ENCODE assay signal across 13 mouse cellular contexts in the genomic region with DNA sequence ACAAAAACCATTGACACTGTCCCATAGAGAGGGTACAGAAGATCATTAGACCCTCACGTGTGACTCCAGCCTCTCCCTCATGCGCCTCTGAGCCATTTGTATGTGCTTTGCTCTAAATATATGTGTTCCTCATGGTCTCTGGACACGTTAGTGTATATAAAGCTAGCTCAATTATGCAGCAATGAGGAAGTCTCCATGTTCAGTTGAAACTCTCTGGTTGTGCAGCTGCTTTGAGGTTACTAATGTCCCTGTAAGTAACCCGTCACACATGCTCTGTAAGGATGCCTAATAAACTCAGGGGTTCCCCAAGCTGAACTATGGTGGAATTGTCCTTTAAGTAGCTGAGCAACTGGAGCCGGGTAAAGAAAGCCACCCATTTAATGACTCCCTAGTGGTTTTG.
A peak's percentile ranks its signal among the peaks of the same experiment; 100 is the strongest.
DNase-seq lines count a peak whose midpoint lies in the region; ATAC-seq and TF ChIP-seq lines count a peak whose summit lies in the region.
"Had no signal": no experiment of that assay in that cellular context is flagged by ENCODE, and none has a peak within 500 bp of the region (broad histone marks: within the 10 kb centered on the region; RNA-seq: fewer than 3 reads in every experiment).

No protein-coding gene starts in this region.

- no peak overlapping the region for H3K4me2 ChIP-seq in forebrain, embryonic 11.5 days (ENCODE audit: low read depth, low read length, severe bottlenecking)
- no peak overlapping the region for H3K4me2 ChIP-seq in hindbrain, embryonic 12.5 days (replicated peaks)
- no peak overlapping the region for H3K4me2 ChIP-seq in midbrain, embryonic 16.5 days (ENCODE audit: low read length)
- H3K4me2 ChIP-seq in liver, embryonic 12.5 days: no peak overlapping the region
- H3K4me2 ChIP-seq: liver, embryonic 15.5 days had no signal

- no peak for ATAC-seq in forebrain, embryonic 11.5 days (replicated peaks; ENCODE audit: low FRiP score)
- no peak for ATAC-seq in hindbrain, embryonic 12.5 days (ENCODE audit: low FRiP score)
- no peak for ATAC-seq in midbrain, embryonic 16.5 days
- no peak for ATAC-seq in liver, embryonic 12.5 days

- H3K9ac ChIP-seq in forebrain, embryonic 11.5 days (ENCODE audit: low read length): no peak overlapping the region
- H3K9ac ChIP-seq in hindbrain, embryonic 12.5 days: no peak overlapping the region
- H3K9ac ChIP-seq in midbrain, embryonic 16.5 days (ENCODE audit: low read depth, low read length): no peak overlapping the region
- H3K9ac ChIP-seq in liver, embryonic 12.5 days: no peak overlapping the region
- H3K9ac ChIP-seq: liver, embryonic 15.5 days had no signal

- 0 out of 2 replicates have a peak, but pooled peaks cover 3% of the 10 kb centered on the region for H3K4me1 ChIP-seq in forebrain, embryonic 11.5 days (replicated peaks; ENCODE audit: control insufficient read depth, insufficient read depth, low read length)
- H3K4me1 ChIP-seq in hindbrain, embryonic 12.5 days: peaks cover 13% of the 10 kb centered on the region
- H3K4me1 ChIP-seq in midbrain, embryonic 16.5 days (ENCODE audit: control insufficient read depth, insufficient read depth, low read length): peaks cover 10% of the 10 kb centered on the region
- no peaks in the 10 kb centered on the region for H3K4me1 ChIP-seq in liver, embryonic 12.5 days
- H3K4me1 ChIP-seq: liver, embryonic 15.5 days had no signal

- TF ChIP-seq CTCF in brain, embryonic 14.5 days (IDR thresholded peaks at IDR 0.05; ENCODE audit: borderline replicate concordance, extremely low read depth, insufficient read depth, insufficient read length): no peak

- no peaks in the 10 kb centered on the region for H3K36me3 ChIP-seq in forebrain, embryonic 11.5 days (ENCODE audit: control insufficient read depth, insufficient read depth, low read length)
- no peaks in the 10 kb centered on the region for H3K36me3 ChIP-seq in hindbrain, embryonic 12.5 days
- no peaks in the 10 kb centered on the region for H3K36me3 ChIP-seq in midbrain, embryonic 16.5 days (ENCODE audit: control insufficient read depth, insufficient read depth, low read length)
- no peaks in the 10 kb centered on the region for H3K36me3 ChIP-seq in liver, embryonic 12.5 days
- H3K36me3 ChIP-seq: liver, embryonic 15.5 days had no signal

- no peak overlapping the region for H3K4me3 ChIP-seq in forebrain, embryonic 11.5 days (ENCODE audit: low read depth, low read length)
- H3K4me3 ChIP-seq in hindbrain, embryonic 12.5 days: no peak overlapping the region
- no peak overlapping the region for H3K4me3 ChIP-seq in midbrain, embryonic 16.5 days (ENCODE audit: low read depth, low read length)
- H3K4me3 ChIP-seq in liver, embryonic 12.5 days: no peak overlapping the region
- H3K4me3 ChIP-seq: liver, embryonic 15.5 days had no signal

- peak overlapping the region; percentile 78 for H3K27ac ChIP-seq in forebrain, embryonic 11.5 days (ENCODE audit: low read depth, low read length)
- H3K27ac ChIP-seq in hindbrain, embryonic 12.5 days: peak overlapping the region; percentile 89
- H3K27ac ChIP-seq in midbrain, embryonic 16.5 days (ENCODE audit: low read length): peak overlapping the region; percentile 47; the same call in 1 of the 2 replicates
- no peak overlapping the region for H3K27ac ChIP-seq in liver, embryonic 12.5 days
- H3K27ac ChIP-seq: liver, embryonic 15.5 days; macrophage had no signal

- no peak for TF ChIP-seq POLR2A in brain, embryonic 14.5 days (IDR thresholded peaks at IDR 0.05; ENCODE audit: borderline replicate concordance, extremely low read depth, insufficient read depth, insufficient read length, poor library complexity, severe bottlenecking)

- H3K9me3 ChIP-seq in forebrain, embryonic 11.5 days (ENCODE audit: control insufficient read depth, low read length): no peaks in the 10 kb centered on the region
- H3K9me3 ChIP-seq in hindbrain, embryonic 12.5 days (replicated peaks): no peaks in the 10 kb centered on the region
- no peaks in the 10 kb centered on the region for H3K9me3 ChIP-seq in midbrain, embryonic 16.5 days (replicated peaks; ENCODE audit: control insufficient read depth, low read length, poor library complexity, severe bottlenecking)
- H3K9me3 ChIP-seq in liver, embryonic 12.5 days (replicated peaks): no peaks in the 10 kb centered on the region
- H3K9me3 ChIP-seq: liver, embryonic 15.5 days had no signal

- H3K27me3 ChIP-seq in forebrain, embryonic 11.5 days (ENCODE audit: control insufficient read depth, insufficient read depth, low read length): no peaks in the 10 kb centered on the region; the same call in 1 of the 2 replicates
- H3K27me3 ChIP-seq in hindbrain, embryonic 12.5 days: peaks cover 5% of the 10 kb centered on the region; the same call in 1 of the 2 replicates
- H3K27me3 ChIP-seq in midbrain, embryonic 16.5 days (ENCODE audit: control insufficient read depth, insufficient read depth, low read depth, low read length): no peaks in the 10 kb centered on the region
- H3K27me3 ChIP-seq in liver, embryonic 12.5 days (replicated peaks): no peaks in the 10 kb centered on the region; the same call in 1 of the 2 replicates
- H3K27me3 ChIP-seq: liver, embryonic 15.5 days had no signal

- peak; percentile 66 for DNase-seq in brain, embryonic 14.5 days (ENCODE audit: low read depth)
- DNase-seq in forebrain, embryonic 11.5 days (ENCODE audit: low spot score): no peak
- no peak for DNase-seq in gastrocnemius, adult 8-10 months (ENCODE audit: low spot score in 2 of 2)
- DNase-seq in adrenal gland, postnatal 36 days: no peak
- DNase-seq: adrenal gland, postnatal 10 days; heart, postnatal 36 days; left cerebral cortex, postnatal 4 days; right cerebral cortex, postnatal 14 days had no signal

- WGBS in forebrain, embryonic 11.5 days: 55% methylated on average over 5 of the region's 5 CpGs
- 60% methylated on average over 5 of the region's 5 CpGs for WGBS in hindbrain, embryonic 12.5 days
- WGBS in midbrain, embryonic 16.5 days: 49% methylated on average over 5 of the region's 5 CpGs
- 65% methylated on average over 5 of the region's 5 CpGs for WGBS in liver, embryonic 12.5 days (ENCODE audit: insufficient replicate concordance)
